Mouse (Mus musculus): ENCODE data around the gene Rps6ka1.
A peak's percentile ranks its signal among the peaks of the same experiment; 100 is the strongest.
"Not testable (repeated sequence)": the region's sequence is repeated elsewhere in the genome, so short reads cannot be mapped to it uniquely, and the experiment has no call there.

The Rps6ka1 gene

DNA sequence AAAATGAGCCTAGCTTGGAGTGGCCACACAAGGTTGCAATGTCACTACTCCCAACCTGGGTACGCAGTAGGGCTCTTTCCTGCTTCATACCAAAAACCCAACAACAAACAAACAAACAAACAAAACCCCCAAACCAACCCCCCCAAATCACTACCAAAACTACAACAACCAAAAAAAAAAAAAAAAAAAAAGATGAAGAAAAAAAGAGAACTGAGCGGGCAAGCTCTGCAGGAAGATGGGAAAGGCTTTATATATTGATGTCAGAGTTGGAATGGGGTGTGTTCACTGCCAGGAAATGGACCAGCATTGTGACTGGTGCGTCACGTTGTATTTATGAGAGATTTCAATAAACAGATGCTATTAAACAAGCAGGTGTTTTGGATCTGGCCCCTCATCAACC is 33.0 kb downstream of the Rps6ka1 start:
- no peak for DNase-seq

- no peak for DNase-seq
Measured at GRCm38 (mm10) chr4:133853630-133854029, 34.0 kb downstream of the Rps6ka1 start.

- DNase-seq: no peak
Measured at GRCm38 (mm10) chr4:133846625-133847024, 41.0 kb downstream of the Rps6ka1 start.

- no peak for DNase-seq
Measured at GRCm38 (mm10) chr4:133845060-133845459, 42.5 kb downstream of the Rps6ka1 start.

DNA sequence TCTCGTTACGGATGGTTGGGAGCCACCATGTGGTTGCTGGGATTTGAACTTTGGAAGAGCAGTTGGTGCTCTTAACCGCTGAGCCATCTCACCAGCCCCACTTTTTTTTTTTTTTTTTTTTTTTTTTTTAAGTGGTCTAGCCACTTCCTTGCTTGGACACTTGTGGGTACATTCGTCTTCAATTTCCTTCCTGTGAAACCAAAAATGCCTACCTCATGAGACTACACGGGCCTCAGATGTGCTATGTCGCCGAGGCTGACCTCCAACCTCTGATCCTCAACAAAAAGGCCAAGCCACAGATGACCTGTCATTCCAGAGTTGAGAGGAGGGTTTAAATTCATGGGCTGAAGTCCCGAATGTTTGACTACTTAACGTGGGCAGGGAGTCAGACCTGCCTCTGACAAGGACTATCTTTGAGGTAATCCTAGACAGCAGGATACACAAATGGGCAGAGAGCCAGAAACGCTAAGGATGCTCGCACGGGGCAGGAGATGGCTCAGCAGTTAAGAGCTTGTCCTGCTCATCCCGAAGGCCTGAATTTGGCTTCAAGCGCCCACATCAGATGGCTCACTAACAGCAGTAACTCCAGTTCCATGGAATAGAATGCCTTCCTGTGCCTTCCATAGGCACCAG is 43.3 kb downstream of the Rps6ka1 start:
- no peak for DNase-seq

DNA sequence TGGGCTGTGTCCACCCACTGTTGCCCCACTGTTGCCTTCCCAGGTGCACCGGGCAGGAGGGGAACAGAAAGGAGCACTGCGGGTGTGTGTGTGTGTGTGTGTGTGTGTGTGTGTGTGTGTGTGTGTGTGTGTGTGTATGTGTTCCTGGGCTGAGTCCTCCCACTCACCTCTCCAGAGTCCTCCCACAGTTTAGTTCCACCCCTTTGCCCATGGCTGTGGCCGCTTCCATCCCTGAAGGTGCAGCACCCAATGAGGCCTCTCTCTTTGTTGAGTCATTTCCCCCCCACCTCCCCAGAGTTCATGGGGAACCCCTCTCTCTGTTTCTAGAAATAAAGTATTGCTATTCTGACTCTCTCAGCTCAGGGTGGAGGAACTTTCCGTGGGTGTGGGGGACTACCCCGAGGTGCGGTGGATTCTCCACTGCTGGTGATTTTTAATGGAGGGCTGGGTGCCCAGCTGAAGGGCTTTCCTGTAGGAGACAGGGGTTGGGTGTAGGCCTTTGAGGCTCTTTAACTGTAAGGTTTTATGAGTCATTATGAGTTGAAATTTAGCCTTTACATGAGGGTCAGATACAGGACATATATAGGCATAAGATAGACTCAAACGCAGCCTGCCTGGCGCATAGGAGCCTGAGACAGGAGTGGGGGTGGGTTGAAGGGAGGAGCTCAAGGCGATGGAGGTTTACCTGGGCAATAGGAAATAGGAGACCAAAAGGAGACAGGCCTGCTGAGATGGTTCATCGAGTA is 44.4 kb downstream of the Rps6ka1 start:
- no peak for DNase-seq

- not testable (repeated sequence) for DNase-seq
Measured at GRCm38 (mm10) chr4:133841756-133842483, 45.7 kb downstream of the Rps6ka1 start.

GRCm38 (mm10) chr4:133841035-133841434 is 46.6 kb downstream of the Rps6ka1 start:
- DNase-seq: no peak

DNA sequence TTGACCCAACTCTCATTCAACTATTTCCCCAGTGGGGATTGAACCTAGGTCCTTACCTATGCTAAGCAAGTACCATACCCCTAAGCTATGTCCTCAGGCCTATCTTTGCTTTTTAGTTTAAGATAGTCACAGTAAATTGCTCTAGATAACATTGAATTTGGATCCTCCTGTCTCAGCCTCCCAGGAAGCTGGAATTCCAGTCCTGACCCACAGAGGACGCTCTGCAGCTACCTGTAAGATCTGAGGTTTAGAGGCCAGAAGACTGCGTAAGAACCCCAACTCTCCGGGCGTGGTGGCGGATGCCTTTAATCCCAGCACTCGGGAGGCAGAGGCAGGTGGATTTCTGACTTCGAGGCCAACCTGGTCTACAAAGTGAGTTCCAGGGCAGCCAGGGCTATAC is 47.1 kb downstream of the Rps6ka1 start:
- DNase-seq: no peak

DNA sequence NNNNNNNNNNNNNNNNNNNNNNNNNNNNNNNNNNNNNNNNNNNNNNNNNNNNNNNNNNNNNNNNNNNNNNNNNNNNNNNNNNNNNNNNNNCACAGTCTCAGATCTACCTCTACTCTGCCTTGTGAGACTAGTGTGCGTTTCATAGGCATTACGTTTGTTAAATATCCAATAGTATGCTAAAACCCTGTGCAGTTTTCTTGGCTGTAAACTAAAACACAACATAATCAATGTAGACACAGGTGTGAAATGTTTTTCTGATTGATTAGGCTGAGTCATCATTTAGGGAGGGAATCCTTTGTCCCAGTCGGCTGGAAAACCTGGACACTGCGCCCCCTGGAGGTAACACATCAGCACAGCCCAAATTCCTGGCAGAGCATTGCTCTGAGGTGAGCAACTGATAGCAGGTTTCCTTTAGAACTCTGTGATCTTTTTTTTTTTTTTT is 48.2 kb downstream of the Rps6ka1 start:
- DNase-seq: no peak

GRCm38 (mm10) chr4:133836575-133836974 is 51.0 kb downstream of the Rps6ka1 start:
- DNase-seq: no peak

- no peak for DNase-seq
Measured at GRCm38 (mm10) chr4:133835211-133835610, 52.4 kb downstream of the Rps6ka1 start.

GRCm38 (mm10) chr4:133832945-133833874 is 54.4 kb downstream of the Rps6ka1 start:
- DNase-seq: no peak

GRCm38 (mm10) chr4:133830453-133830852 is 57.1 kb downstream of the Rps6ka1 start:
- no peak for DNase-seq

- DNase-seq: peak; percentile 93
Measured at GRCm38 (mm10) chr4:133829281-133830070, 58.1 kb downstream of the Rps6ka1 start.

GRCm38 (mm10) chr4:133827887-133828794 is 59.5 kb downstream of the Rps6ka1 start:
- DNase-seq: no peak

GRCm38 (mm10) chr4:133827354-133827753 is 60.2 kb downstream of the Rps6ka1 start:
- no peak for DNase-seq

- DNase-seq: no peak
Measured at GRCm38 (mm10) chr4:133825731-133826130, 61.9 kb downstream of the Rps6ka1 start.

DNA sequence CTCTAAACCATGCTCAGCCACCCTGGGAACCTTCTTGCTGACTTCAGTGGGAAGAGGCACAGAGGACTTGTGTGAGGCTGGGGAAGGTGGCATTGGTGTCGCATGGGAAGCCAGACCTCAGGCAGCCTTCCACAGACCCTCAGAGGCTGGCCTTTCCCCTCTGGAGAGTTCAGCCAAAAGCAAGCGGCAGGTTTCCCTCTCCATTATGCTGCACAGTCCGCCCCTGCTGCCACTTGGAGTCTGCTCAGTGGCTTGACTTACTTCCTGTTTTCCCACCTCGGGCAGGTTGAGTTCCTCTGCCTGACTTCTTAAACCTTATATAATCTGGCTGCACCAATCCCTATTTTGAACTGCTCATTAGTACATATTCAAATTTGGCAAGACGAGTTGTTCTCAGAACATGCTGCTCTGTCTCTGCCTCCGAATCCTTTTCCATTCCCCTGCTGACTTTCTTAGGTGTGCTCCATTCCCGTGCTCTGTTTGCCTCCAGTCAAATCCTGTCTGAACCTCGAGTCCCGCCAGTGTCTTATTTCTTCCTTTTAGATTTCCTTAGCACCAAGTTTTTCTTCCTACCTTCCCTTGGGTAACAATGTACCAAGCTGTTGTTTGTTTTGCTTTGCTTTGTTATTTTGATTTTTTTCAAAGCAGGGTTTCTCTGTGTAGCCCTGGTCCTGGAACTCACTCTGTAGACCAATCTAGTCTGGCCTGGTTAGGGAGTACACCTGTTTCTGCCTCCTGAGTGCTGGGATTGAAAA is 66.6 kb downstream of the Rps6ka1 start:
- peak; percentile 90 for DNase-seq

GRCm38 (mm10) chr4:133820166-133820565 is 67.4 kb downstream of the Rps6ka1 start:
- no peak for DNase-seq

All from heart, adult 11 months (tissue).